Mouse (Mus musculus): ENCODE data around the gene Phtf2. TPM values are rescaled to one million over a fixed set of nuclear protein-coding genes. Genes with fewer than 3 reads are reported as not detected.

Gene Phtf2
- polyA plus RNA-seq, 1 experiment from 2014 or later: 27.7 TPM

- Histone ChIP-seq H3K9me3 (no peaks in the 10 kb centered on the region), H3K36me3 (peaks cover 44% of the 10 kb centered on the region), H3K27me3 (ENCODE audit: insufficient read depth, poor library complexity, severe bottlenecking) (no peaks in the 10 kb centered on the region), H3K4me3 (no peak overlapping the region), H3K4me1 (no peaks in the 10 kb centered on the region; the same call in 1 of the 2 replicates), H3K27ac (no peak overlapping the region)
- 71% methylated on average over 2 of the region's 2 CpGs for WGBS
- no peak for DNase-seq (ENCODE audit: low spot score)
Observed at GRCm38 (mm10) chr5:20904647-20905046, 22.7 kb upstream of the Phtf2 start.

GRCm38 (mm10) chr5:20897446-20898167 lies 15.7 kb upstream of the Phtf2 start:
- WGBS: 71% methylated on average over 2 of the region's 2 CpGs
- Histone ChIP-seq H3K4me3 (no peak overlapping the region), H3K27me3 (ENCODE audit: insufficient read depth, poor library complexity, severe bottlenecking) (no peaks in the 10 kb centered on the region), H3K27ac (no peak overlapping the region), H3K4me1 (no peaks in the 10 kb centered on the region), H3K36me3 (peaks cover 49% of the 10 kb centered on the region), H3K9me3 (no peaks in the 10 kb centered on the region)
- DNase-seq (ENCODE audit: low spot score): no peak

- Histone ChIP-seq H3K9me3 (no peaks in the 10 kb centered on the region), H3K27me3 (ENCODE audit: insufficient read depth, poor library complexity, severe bottlenecking) (no peaks in the 10 kb centered on the region), H3K4me3 (peak overlapping the region; percentile 94; the same call in 1 of the 2 replicates), H3K36me3 (peaks cover 21% of the 10 kb centered on the region), H3K4me1 (peaks cover 14% of the 10 kb centered on the region), H3K27ac (no peak overlapping the region)
- no peak for DNase-seq (ENCODE audit: low spot score)
- WGBS: 74% methylated on average over 4 of the region's 4 CpGs
Observed at GRCm38 (mm10) chr5:20884036-20884620, 2.2 kb upstream of the Phtf2 start.

GRCm38 (mm10) chr5:20880797-20881775 lies 838 bp downstream of the Phtf2 start:
- peaks cover 11% of the 10 kb centered on the region for H3K36me3 ChIP-seq
- peak; percentile 76 for DNase-seq (ENCODE audit: low spot score)
- H3K4me1 ChIP-seq: peaks cover 22% of the 10 kb centered on the region
- peak overlapping the region; percentile 94 for H3K4me3 ChIP-seq
- peak overlapping the region; percentile 97 for H3K27ac ChIP-seq
- H3K9me3 ChIP-seq: no peaks in the 10 kb centered on the region
- WGBS: 1% methylated on average over 64 of the region's 64 CpGs
- H3K27me3 ChIP-seq (ENCODE audit: insufficient read depth, poor library complexity, severe bottlenecking): no peaks in the 10 kb centered on the region

- Histone ChIP-seq H3K27ac (peak overlapping the region; percentile 97), H3K9me3 (no peaks in the 10 kb centered on the region), H3K4me1 (peaks cover 22% of the 10 kb centered on the region), H3K4me3 (peak overlapping the region; percentile 94), H3K36me3 (peaks cover 4% of the 10 kb centered on the region; the same call in 1 of the 2 replicates), H3K27me3 (ENCODE audit: insufficient read depth, poor library complexity, severe bottlenecking) (no peaks in the 10 kb centered on the region)
- DNase-seq (ENCODE audit: low spot score): no peak
- WGBS: 48% methylated on average over 2 of the region's 2 CpGs
Observed at GRCm38 (mm10) chr5:20880386-20880785, 1.5 kb downstream of the Phtf2 start.

GRCm38 (mm10) chr5:20876934-20877426 lies 4.9 kb downstream of the Phtf2 start:
- Histone ChIP-seq H3K9me3 (no peaks in the 10 kb centered on the region), H3K27ac (no peak overlapping the region), H3K4me1 (peaks cover 11% of the 10 kb centered on the region; the same call in 1 of the 2 replicates), H3K27me3 (ENCODE audit: insufficient read depth, poor library complexity, severe bottlenecking) (no peaks in the 10 kb centered on the region), H3K36me3 (no peaks in the 10 kb centered on the region), H3K4me3 (no peak overlapping the region)
- DNase-seq (ENCODE audit: low spot score): no peak
- 79% methylated on average over 1 of the region's 1 CpGs for WGBS

- WGBS: 100% methylated on average over 1 of the region's 1 CpGs
- H3K27ac ChIP-seq: no peak overlapping the region
- no peaks in the 10 kb centered on the region for H3K27me3 ChIP-seq (ENCODE audit: insufficient read depth, poor library complexity, severe bottlenecking)
- no peak for DNase-seq (ENCODE audit: low spot score)
- H3K36me3 ChIP-seq: no peaks in the 10 kb centered on the region
- H3K9me3 ChIP-seq: no peaks in the 10 kb centered on the region
- no peak overlapping the region for H3K4me3 ChIP-seq
- 0 out of 2 replicates have a peak, but pooled peaks cover 4% of the 10 kb centered on the region for H3K4me1 ChIP-seq
Observed at GRCm38 (mm10) chr5:20873146-20873545, 8.8 kb downstream of the Phtf2 start.

GRCm38 (mm10) chr5:20865193-20865755 lies 16.6 kb downstream of the Phtf2 start:
- no peaks in the 10 kb centered on the region for H3K9me3 ChIP-seq
- no peak overlapping the region for H3K27ac ChIP-seq
- no peaks in the 10 kb centered on the region for H3K27me3 ChIP-seq (ENCODE audit: insufficient read depth, poor library complexity, severe bottlenecking)
- no peak for DNase-seq (ENCODE audit: low spot score)
- no peaks in the 10 kb centered on the region for H3K36me3 ChIP-seq
- H3K4me1 ChIP-seq: no peaks in the 10 kb centered on the region
- no peak overlapping the region for H3K4me3 ChIP-seq
- 94% methylated on average over 2 of the region's 2 CpGs for WGBS

- H3K36me3 ChIP-seq: no peaks in the 10 kb centered on the region
- no peak overlapping the region for H3K4me3 ChIP-seq
- no peaks in the 10 kb centered on the region for H3K4me1 ChIP-seq
- H3K9me3 ChIP-seq: no peaks in the 10 kb centered on the region
- no peak overlapping the region for H3K27ac ChIP-seq
- WGBS: 79% methylated on average over 4 of the region's 4 CpGs
- DNase-seq (ENCODE audit: low spot score): no peak
- no peaks in the 10 kb centered on the region for H3K27me3 ChIP-seq (ENCODE audit: insufficient read depth, poor library complexity, severe bottlenecking)
Observed at GRCm38 (mm10) chr5:20864216-20864969, 17.5 kb downstream of the Phtf2 start.

GRCm38 (mm10) chr5:20861901-20862300 lies 20.0 kb downstream of the Phtf2 start:
- no peak overlapping the region for H3K27ac ChIP-seq
- 93% methylated on average over 2 of the region's 2 CpGs for WGBS
- no peak overlapping the region for H3K4me3 ChIP-seq
- DNase-seq (ENCODE audit: low spot score): no peak
- no peaks in the 10 kb centered on the region for H3K4me1 ChIP-seq
- H3K36me3 ChIP-seq: peaks cover 7% of the 10 kb centered on the region; the same call in 1 of the 2 replicates
- H3K27me3 ChIP-seq (ENCODE audit: insufficient read depth, poor library complexity, severe bottlenecking): no peaks in the 10 kb centered on the region
- H3K9me3 ChIP-seq: no peaks in the 10 kb centered on the region

GRCm38 (mm10) chr5:20860565-20860964 lies 21.4 kb downstream of the Phtf2 start:
- no peaks in the 10 kb centered on the region for H3K4me1 ChIP-seq
- H3K36me3 ChIP-seq: peaks cover 7% of the 10 kb centered on the region; the same call in 1 of the 2 replicates
- no peak overlapping the region for H3K4me3 ChIP-seq
- H3K9me3 ChIP-seq: no peaks in the 10 kb centered on the region
- no peak overlapping the region for H3K27ac ChIP-seq
- no peak for DNase-seq (ENCODE audit: low spot score)
- H3K27me3 ChIP-seq (ENCODE audit: insufficient read depth, poor library complexity, severe bottlenecking): no peaks in the 10 kb centered on the region
- 88% methylated on average over 4 of the region's 4 CpGs for WGBS

- DNase-seq (ENCODE audit: low spot score): no peak
- Histone ChIP-seq H3K27ac (no peak overlapping the region), H3K4me1 (no peaks in the 10 kb centered on the region), H3K27me3 (ENCODE audit: insufficient read depth, poor library complexity, severe bottlenecking) (no peaks in the 10 kb centered on the region), H3K36me3 (peaks cover 11% of the 10 kb centered on the region; the same call in 1 of the 2 replicates), H3K4me3 (no peak overlapping the region), H3K9me3 (no peaks in the 10 kb centered on the region)
- 94% methylated on average over 2 of the region's 2 CpGs for WGBS
Observed at GRCm38 (mm10) chr5:20858404-20858803, 23.5 kb downstream of the Phtf2 start.

Data from heart, embryonic 10.5 days (tissue).